Mouse (Mus musculus) G1E (cell line): ENCODE results near the gene Gm7792. TPM values are rescaled to one million over a fixed set of nuclear protein-coding genes. Genes with fewer than 3 reads are reported as not detected.
"Not testable (repeated sequence)": the region's sequence is repeated elsewhere in the genome, so short reads cannot be mapped to it uniquely, and the experiment has no call there.

Experiments
- ATAC-seq: 2 replicates; pipeline ENCODE4 v1.8.0; 2016; ENCODE audit warnings: mild to moderate bottlenecking; ENCODE audit not compliant: insufficient number of reproducible peaks, poor library complexity, low FRiP score, severe bottlenecking; ENCODE audit errors: extremely low read depth
- DNase-seq: peaks from one replicate; pipeline ENCODE4 v3.0.0; 2012; ENCODE audit warnings: low spot score
- H3K27me3 ChIP-seq: 2 replicates; pipeline ENCODE4 v1.6.1; 2012; ENCODE audit warnings: mild to moderate bottlenecking, low read length, inconsistent platforms; ENCODE audit not compliant: insufficient read depth
- H3K36me3 ChIP-seq: replicated peaks from 2 replicates; pipeline ENCODE3; 2012; ENCODE audit warnings: mild to moderate bottlenecking, inconsistent platforms
- H3K4me1 ChIP-seq: 2 replicates; pipeline ENCODE4 v1.6.1; 2012; ENCODE audit warnings: low read depth, low read length, inconsistent platforms, mixed read lengths; ENCODE audit not compliant: insufficient read depth
- H3K4me3 ChIP-seq: 2 replicates; pipeline ENCODE4 v1.5.1; 2012; ENCODE audit warnings: low read depth, mild to moderate bottlenecking, inconsistent platforms, low read length, moderate library complexity, mixed read lengths
- H3K9me3 ChIP-seq: replicated peaks from 2 replicates; pipeline ENCODE4 v1.6.1; 2012; ENCODE audit warnings: inconsistent platforms
- polyA plus RNA-seq: library from polyadenylated mRNA; stranded (reverse); fragments of >175 nt; gene quantifications from 2 replicates; pipeline ENCODE4 v1.2.3, GENCODE M21; 2012
- total RNA-seq, 2 experiments: library from RNA; stranded (forward) in 1 of 2; stranded (reverse) in 1 of 2; fragments of 200-1000 nt in 1 of 2; fragments of >200 nt in 1 of 2; fragmentation: Nextera tagmentation in 1 of 2; gene quantifications; 2 replicates each; pipeline ENCODE4 v1.2.3; 2014 to 2017

Gene Gm7792
- total RNA-seq (2014; fragmentation: Nextera tagmentation) (not detected in 2 replicates), total RNA-seq (2017) (0.12 TPM in 1 of 2 replicates, not detected in the other), polyA plus RNA-seq (not detected in 2 replicates)

GRCm38 (mm10) chr5:93843476-93843875 is at the start of gene Gm7792:
Gm7792 (plus strand) TSS chr5:93843776.
- not testable (repeated sequence) for H3K4me3 ChIP-seq, DNase-seq, H3K36me3 ChIP-seq, H3K4me1 ChIP-seq, ATAC-seq, H3K9me3 ChIP-seq, H3K27me3 ChIP-seq

Other genes starting within 250 kb of the Gm7792 start
- gene C87414, start 172.2 kb upstream of the Gm7792 start, total RNA-seq (2014; fragmentation: Nextera tagmentation), result not detected in 2 replicates
- gene C87414, start 172.2 kb upstream of the Gm7792 start, total RNA-seq (2017), result not detected in 2 replicates
- not detected in 2 replicates for gene C87414, start 172.2 kb upstream of the Gm7792 start, polyA plus RNA-seq
- gene Gm16429, start 85.3 kb downstream of the Gm7792 start, total RNA-seq (2014; fragmentation: Nextera tagmentation), result not detected in 2 replicates
- gene Gm16429, start 85.3 kb downstream of the Gm7792 start, total RNA-seq (2017), result 0.22 TPM in 1 of 2 replicates, not detected in the other
- gene Gm16429, start 85.3 kb downstream of the Gm7792 start, polyA plus RNA-seq, result not detected in 2 replicates
- gene BC061212, start 226.8 kb downstream of the Gm7792 start, total RNA-seq (2014; fragmentation: Nextera tagmentation), result not detected in 2 replicates
- gene BC061212, start 226.8 kb downstream of the Gm7792 start, total RNA-seq (2017), result 0.05 TPM in 1 of 2 replicates, not detected in the other
- gene BC061212, start 226.8 kb downstream of the Gm7792 start, polyA plus RNA-seq, result not detected in 2 replicates
- gene Gm6351, start 232.6 kb downstream of the Gm7792 start, total RNA-seq (2014; fragmentation: Nextera tagmentation), result not detected in 2 replicates
- 0.11 TPM in 1 of 2 replicates, not detected in the other for gene Gm6351, start 232.6 kb downstream of the Gm7792 start, total RNA-seq (2017)
- gene Gm6351, start 232.6 kb downstream of the Gm7792 start, polyA plus RNA-seq, result not detected in 2 replicates